Mouse (Mus musculus): Measurements from ENCODE around the gene Emilin1.

- TF ChIP-seq CTCF (IDR thresholded peaks at IDR 0.05; ENCODE audit: low read depth, low read length) (no peak), POLR2A (IDR thresholded peaks at IDR 0.05; ENCODE audit: insufficient read depth, low read length) (peak; percentile 67)
Measured at GRCm38 (mm10) chr5:30907413-30908059, 5.7 kb upstream of the Emilin1 start, which contains the start of gene Ost4.
